Mouse (Mus musculus): Measurements from ENCODE around the gene Trim28.

Trim28 gene

GRCm38 (mm10) chr7:12998851-12999250 lies at the start of gene Trim28:
Gene Trim28, plus strand, starts transcription at chr7:12999114.
- no peak for DNase-seq (ENCODE audit: low spot score in 2 of 2)

GRCm38 (mm10) chr7:12949872-12950229 lies 49.1 kb upstream of the Trim28 start:
- DNase-seq (ENCODE audit: low spot score in 2 of 2) = no peak

- no peak for DNase-seq (ENCODE audit: low spot score in 2 of 2)
These were observed 44.0 kb upstream of the Trim28 start for GRCm38 (mm10) chr7:12954896-12955295.

GRCm38 (mm10) chr7:12957511-12957910 lies 41.4 kb upstream of the Trim28 start:
- no peak for DNase-seq (ENCODE audit: low spot score in 2 of 2)

GRCm38 (mm10) chr7:12958948-12959347 lies 40.0 kb upstream of the Trim28 start:
- DNase-seq (ENCODE audit: low spot score in 2 of 2) = no peak

GRCm38 (mm10) chr7:12959718-12960117 lies 39.2 kb upstream of the Trim28 start:
- no peak for DNase-seq (ENCODE audit: low spot score in 2 of 2)

GRCm38 (mm10) chr7:12961511-12962141 lies 37.3 kb upstream of the Trim28 start:
- peak in 1 of 2 experiments; percentile 40 for DNase-seq (ENCODE audit: low spot score in 2 of 2)

- peak; percentile 69 to 78 for DNase-seq (ENCODE audit: low spot score in 2 of 2)
These were observed 33.2 kb upstream of the Trim28 start, which contains the start of gene Zfp324 for GRCm38 (mm10) chr7:12965678-12966091. Gene Zfp324, plus strand, starts transcription at chr7:12965838.

GRCm38 (mm10) chr7:12966104-12966845 lies 32.6 kb upstream of the Trim28 start:
- DNase-seq (ENCODE audit: low spot score in 2 of 2) = peak; percentile 49 to 56

GRCm38 (mm10) chr7:12970906-12971305 lies 28.0 kb upstream of the Trim28 start:
- no peak for DNase-seq (ENCODE audit: low spot score in 2 of 2)

- DNase-seq (ENCODE audit: low spot score in 2 of 2) = peak; percentile 92 to 95
These were observed 21.1 kb upstream of the Trim28 start, which contains the start of gene Zfp446 for GRCm38 (mm10) chr7:12977682-12978389. Gene Zfp446, plus strand, starts transcription at chr7:12977848.

- DNase-seq (ENCODE audit: low spot score in 2 of 2) = no peak
These were observed 19.8 kb upstream of the Trim28 start for GRCm38 (mm10) chr7:12978931-12979722.

- no peak for DNase-seq (ENCODE audit: low spot score in 2 of 2)
These were observed 19.1 kb upstream of the Trim28 start for GRCm38 (mm10) chr7:12979776-12980175.

- DNase-seq (ENCODE audit: low spot score in 2 of 2) = no peak
These were observed 18.6 kb upstream of the Trim28 start for GRCm38 (mm10) chr7:12980291-12980690.

GRCm38 (mm10) chr7:12985724-12986123 lies 13.2 kb upstream of the Trim28 start:
- DNase-seq (ENCODE audit: low spot score in 2 of 2) = no peak

GRCm38 (mm10) chr7:12986906-12987305 lies 12.0 kb upstream of the Trim28 start:
- no peak for DNase-seq (ENCODE audit: low spot score in 2 of 2)

GRCm38 (mm10) chr7:12987409-12988189 lies 11.3 kb upstream of the Trim28 start:
- no peak for DNase-seq (ENCODE audit: low spot score in 2 of 2)

GRCm38 (mm10) chr7:12992222-12992621 lies 6.7 kb upstream of the Trim28 start:
- peak in 1 of 2 experiments; percentile 32 for DNase-seq (ENCODE audit: low spot score in 2 of 2)

- DNase-seq (ENCODE audit: low spot score in 2 of 2) = no peak
These were observed 5.8 kb upstream of the Trim28 start for GRCm38 (mm10) chr7:12993148-12993547.

- DNase-seq (ENCODE audit: low spot score in 2 of 2) = no peak
These were observed 3.1 kb upstream of the Trim28 start for GRCm38 (mm10) chr7:12995862-12996261.

- no peak for DNase-seq (ENCODE audit: low spot score in 2 of 2)
These were observed 1.7 kb upstream of the Trim28 start for GRCm38 (mm10) chr7:12997230-12997629.
